Mouse (Mus musculus) forebrain, embryonic 16.5 days (tissue): ENCODE measurements around the gene Zfp697. TPM values are rescaled to one million over a fixed set of nuclear protein-coding genes. Genes with fewer than 3 reads are reported as not detected.
"Not testable (repeated sequence)": the region's sequence is repeated elsewhere in the genome, so short reads cannot be mapped to it uniquely, and the experiment has no call there.

Experiments
- ATAC-seq: fragments of 200-750 bp; cut with Nextera tagmentation; 2 replicates; pipeline ENCODE4 v1.8.0; 2017; ENCODE audit warnings: mild to moderate bottlenecking, moderate library complexity
- H3K27ac ChIP-seq: fragments of 300-500 bp; sonication (generic); 2 replicates; pipeline ENCODE4 v1.5.1; 2014; ENCODE audit warnings: low read length, control low read depth
- H3K27me3 ChIP-seq: fragments of 300-500 bp; sonication (generic); replicated peaks from 2 replicates; pipeline ENCODE4 v1.6.1; 2014; ENCODE audit warnings: low read length; ENCODE audit not compliant: control insufficient read depth, insufficient read depth
- H3K36me3 ChIP-seq: fragments of 300-500 bp; sonication (generic); 2 replicates; pipeline ENCODE4 v1.6.1; 2014; ENCODE audit not compliant: control insufficient read depth, insufficient read depth
- H3K4me1 ChIP-seq: fragments of 300-500 bp; sonication (generic); replicated peaks from 2 replicates; pipeline ENCODE4 v1.6.1; 2014; ENCODE audit warnings: low read length; ENCODE audit not compliant: control insufficient read depth, insufficient read depth
- H3K4me2 ChIP-seq: fragments of 300-500 bp; sonication (generic); 2 replicates; pipeline ENCODE4 v1.6.1; 2014; ENCODE audit warnings: mild to moderate bottlenecking, low read length, control low read depth
- H3K4me3 ChIP-seq: fragments of 300-500 bp; sonication (generic); replicated peaks from 2 replicates; pipeline ENCODE4 v1.5.1; 2014; ENCODE audit warnings: mild to moderate bottlenecking, low read length, control low read depth
- H3K9ac ChIP-seq: fragments of 300-500 bp; sonication (generic); replicated peaks from 2 replicates; pipeline ENCODE4 v1.6.1; 2014; ENCODE audit warnings: low read depth, low read length, control low read depth
- H3K9me3 ChIP-seq: fragments of 300-500 bp; sonication (generic); 2 replicates; pipeline ENCODE4 v1.6.1; 2016; ENCODE audit warnings: low read length; ENCODE audit not compliant: control insufficient read depth
- WGBS: fragments of 180-500 bp; shearing (Covaris S2); extraction: QIAGEN DNeasy Blood & Tissue Kit; methylation state at CpG from one replicate; pipeline ENCODE4 v1.1.7; 2014; 5-methylcytosine and 5-hydroxymethylcytosine counted together
- polyA plus RNA-seq: library from polyadenylated mRNA; unstranded; fragments of >200 nt; fragmentation: Nextera tagmentation; extraction: Ambion mirVana; gene quantifications from 2 replicates; pipeline ENCODE4 v1.2.1, GENCODE M21; 2015

Zfp697 gene
- polyA plus RNA-seq, 1 experiment from 2014 or later = 18.1 TPM

GRCm38 (mm10) chr3:98410619-98411580 lies 28.6 kb downstream of the Zfp697 start:
- H3K9ac ChIP-seq, H3K9me3 ChIP-seq, ATAC-seq, H3K36me3 ChIP-seq, H3K4me1 ChIP-seq, H3K27ac ChIP-seq, H3K4me2 ChIP-seq, H3K4me3 ChIP-seq, H3K27me3 ChIP-seq: not testable (repeated sequence)
- WGBS = 88% methylated on average over 16 of the region's 27 CpGs

- no peak for ATAC-seq
- Histone ChIP-seq H3K4me3 (no peak overlapping the region), H3K36me3 (no peaks in the 10 kb centered on the region; the same call in 1 of the 2 replicates), H3K4me1 (peaks cover 7% of the 10 kb centered on the region), H3K9me3 (no peaks in the 10 kb centered on the region), H3K9ac (no peak overlapping the region), H3K27ac (no peak overlapping the region), H3K27me3 (no peaks in the 10 kb centered on the region), H3K4me2 (no peak overlapping the region)
- 78% methylated on average over 2 of the region's 2 CpGs for WGBS
These were observed 31.5 kb downstream of the Zfp697 start for GRCm38 (mm10) chr3:98413733-98414132.

- WGBS = 87% methylated on average over 3 of the region's 3 CpGs
- H3K4me2 ChIP-seq = no peak overlapping the region
- no peak overlapping the region for H3K27ac ChIP-seq
- H3K36me3 ChIP-seq = no peaks in the 10 kb centered on the region; the same call in 1 of the 2 replicates
- H3K9ac ChIP-seq = no peak overlapping the region
- no peaks in the 10 kb centered on the region for H3K9me3 ChIP-seq
- H3K4me3 ChIP-seq = no peak overlapping the region
- no peak for ATAC-seq
- no peaks in the 10 kb centered on the region for H3K27me3 ChIP-seq
- H3K4me1 ChIP-seq = peaks cover 7% of the 10 kb centered on the region
These were observed 32.0 kb downstream of the Zfp697 start for GRCm38 (mm10) chr3:98414296-98414695.

GRCm38 (mm10) chr3:98416426-98417250 lies 34.4 kb downstream of the Zfp697 start:
- H3K4me2 ChIP-seq = no peak overlapping the region
- H3K9me3 ChIP-seq = no peaks in the 10 kb centered on the region
- 73% methylated on average over 5 of the region's 5 CpGs for WGBS
- H3K27me3 ChIP-seq = no peaks in the 10 kb centered on the region
- H3K9ac ChIP-seq = no peak overlapping the region
- H3K4me1 ChIP-seq = peaks cover 7% of the 10 kb centered on the region
- no peak for ATAC-seq
- no peak overlapping the region for H3K27ac ChIP-seq
- no peak overlapping the region for H3K4me3 ChIP-seq
- no peaks in the 10 kb centered on the region; the same call in 1 of the 2 replicates for H3K36me3 ChIP-seq

GRCm38 (mm10) chr3:98417328-98417727 lies 35.1 kb downstream of the Zfp697 start:
- WGBS = 43% methylated on average over 4 of the region's 4 CpGs
- Histone ChIP-seq H3K4me1 (peaks cover 7% of the 10 kb centered on the region), H3K4me2 (no peak overlapping the region), H3K36me3 (no peaks in the 10 kb centered on the region; the same call in 1 of the 2 replicates), H3K9me3 (no peaks in the 10 kb centered on the region), H3K9ac (no peak overlapping the region), H3K27ac (no peak overlapping the region), H3K4me3 (no peak overlapping the region), H3K27me3 (no peaks in the 10 kb centered on the region)
- ATAC-seq = peak; percentile 61

GRCm38 (mm10) chr3:98418991-98419785 lies 36.9 kb downstream of the Zfp697 start:
- Histone ChIP-seq H3K9me3 (no peaks in the 10 kb centered on the region), H3K4me3 (no peak overlapping the region), H3K4me2 (no peak overlapping the region), H3K36me3 (no peaks in the 10 kb centered on the region), H3K27ac (no peak overlapping the region), H3K9ac (no peak overlapping the region), H3K4me1 (peaks cover 7% of the 10 kb centered on the region), H3K27me3 (no peaks in the 10 kb centered on the region)
- no peak for ATAC-seq
- 75% methylated on average over 6 of the region's 6 CpGs for WGBS

GRCm38 (mm10) chr3:98419786-98420070 lies 37.5 kb downstream of the Zfp697 start:
- Histone ChIP-seq H3K4me3 (no peak overlapping the region), H3K4me2 (no peak overlapping the region), H3K9me3 (no peaks in the 10 kb centered on the region), H3K36me3 (no peaks in the 10 kb centered on the region), H3K27ac (no peak overlapping the region), H3K27me3 (no peaks in the 10 kb centered on the region), H3K9ac (no peak overlapping the region), H3K4me1 (peaks cover 7% of the 10 kb centered on the region)
- ATAC-seq = no peak
- WGBS = 54% methylated on average over 4 of the region's 4 CpGs

- H3K36me3 ChIP-seq = no peaks in the 10 kb centered on the region
- H3K27ac ChIP-seq = no peak overlapping the region
- no peak overlapping the region for H3K4me3 ChIP-seq
- H3K27me3 ChIP-seq = 0 out of 2 replicates have a peak, but pooled peaks cover 3% of the 10 kb centered on the region
- no peaks in the 10 kb centered on the region for H3K9me3 ChIP-seq
- H3K4me2 ChIP-seq = no peak overlapping the region
- 89% methylated on average over 4 of the region's 4 CpGs for WGBS
- no peak overlapping the region for H3K9ac ChIP-seq
- no peak for ATAC-seq
- peaks cover 10% of the 10 kb centered on the region for H3K4me1 ChIP-seq
These were observed 40.7 kb downstream of the Zfp697 start for GRCm38 (mm10) chr3:98422926-98423325.

GRCm38 (mm10) chr3:98426749-98427148 lies 44.5 kb downstream of the Zfp697 start:
- ATAC-seq = no peak
- Histone ChIP-seq H3K9ac (no peak overlapping the region), H3K4me1 (peaks cover 18% of the 10 kb centered on the region), H3K27ac (no peak overlapping the region), H3K9me3 (no peaks in the 10 kb centered on the region), H3K36me3 (no peaks in the 10 kb centered on the region), H3K27me3 (peaks cover 12% of the 10 kb centered on the region), H3K4me2 (peak overlapping the region; percentile 79), H3K4me3 (peak overlapping the region; percentile 67; the same call in 1 of the 2 replicates)
- WGBS = 36% methylated on average over 5 of the region's 5 CpGs
